Mouse (Mus musculus): Measurements from ENCODE around the gene Pmf1. TPM values are rescaled to one million over a fixed set of nuclear protein-coding genes. Genes with fewer than 3 reads are reported as not detected.

The Pmf1 gene
- total RNA-seq, 2 experiments from 2014 or later = 43.4 to 49.5 TPM

- DNase-seq = no peak
- intact Hi-C loops (cut with DNase I) = no loop called here
Observed at GRCm38 (mm10) chr3:88363700-88364099, 46.4 kb downstream of the Pmf1 start.

- DNase-seq = no peak
- intact Hi-C loops (cut with DNase I) = no loop called here
Observed at GRCm38 (mm10) chr3:88361612-88362313, 48.4 kb downstream of the Pmf1 start.

- DNase-seq = no peak
- intact Hi-C loops (cut with DNase I) = no loop called here
Observed at GRCm38 (mm10) chr3:88361096-88361495, 49.0 kb downstream of the Pmf1 start.

GRCm38 (mm10) chr3:88359989-88360388, 50.1 kb downstream of the Pmf1 start:
- intact Hi-C loops (cut with DNase I) = no loop called here

GRCm38 (mm10) chr3:88359584-88359983, 50.5 kb downstream of the Pmf1 start:
- DNase-seq = no peak
- intact Hi-C loops (cut with DNase I) = no loop called here

More at GRCm38 (mm10) chr3:88359989-88360388, 50.1 kb downstream of the Pmf1 start:
- DNase-seq = no peak

GRCm38 (mm10) chr3:88354396-88355165, 55.5 kb downstream of the Pmf1 start:
- intact Hi-C loops (cut with DNase I) = no loop called here
- no peak for DNase-seq

- no peak for DNase-seq
- intact Hi-C loops (cut with DNase I) = no loop called here
Observed at GRCm38 (mm10) chr3:88352907-88353306, 57.2 kb downstream of the Pmf1 start.

- intact Hi-C loops (cut with DNase I) = no loop called here
- no peak for DNase-seq
Observed at GRCm38 (mm10) chr3:88350732-88351131, 59.4 kb downstream of the Pmf1 start.

Small RNA genes lying within 50 kb of the gene (microRNA-seq; reads per million reads assigned to microRNA genes)
- 0 to 0.35 reads per million in 2 experiments for gene Mir7011

Other genes starting within 250 kb of the Pmf1 start
- not detected for gene Rhbg, start 155.6 kb downstream of the Pmf1 start, total RNA-seq (2021)
- gene Gm38392, start 123.1 kb downstream of the Pmf1 start, total RNA-seq (2021) = under 1 TPM in 1 of 2 experiments, not detected in 1; 0.29 TPM
- 1 to 10 TPM; 4.6 to 5.6 TPM for gene Tsacc, start 113.3 kb downstream of the Pmf1 start, total RNA-seq (2021)
- gene Cct3, start 113.2 kb downstream of the Pmf1 start, total RNA-seq (2021) = 100 to 1,000 TPM; 194 to 221 TPM
- gene Glmp, start 85.3 kb downstream of the Pmf1 start, total RNA-seq (2021) = 10 to 100 TPM; 86.1 to 99.6 TPM
- gene Tmem79, start 74.2 kb downstream of the Pmf1 start, total RNA-seq (2021) = 1 to 10 TPM; 1.4 to 1.9 TPM
- gene Smg5, start 74.1 kb downstream of the Pmf1 start, total RNA-seq (2021) = 10 to 100 TPM; 41.1 to 46.1 TPM
- 1 to 10 TPM in 1 of 2 experiments, under 1 TPM in 1; 0.35 to 1.3 TPM for gene Paqr6, start 45.7 kb downstream of the Pmf1 start, total RNA-seq (2021)
- gene Bglap3, start 37.6 kb downstream of the Pmf1 start, total RNA-seq (2021) = not detected
- gene Bglap2, start 31.6 kb downstream of the Pmf1 start, total RNA-seq (2021) = not detected
- gene Bglap, start 25.9 kb downstream of the Pmf1 start, total RNA-seq (2021) = not detected
- gene Slc25a44, start 14.8 kb upstream of the Pmf1 start, total RNA-seq (2021) = 10 to 100 TPM; 15.2 to 16.3 TPM
- 1 to 10 TPM; 1.8 to 1.9 TPM for gene Sema4a, start 50.9 kb upstream of the Pmf1 start, total RNA-seq (2021)
- gene Lmna, start 99.6 kb upstream of the Pmf1 start, total RNA-seq (2021) = 100 to 1,000 TPM; 164 to 173 TPM
- 1 to 10 TPM; 3.4 to 6.3 TPM for gene Mex3a, start 122.1 kb upstream of the Pmf1 start, total RNA-seq (2021)
- not detected for gene Rab25, start 138.0 kb upstream of the Pmf1 start, total RNA-seq (2021)
- 10 to 100 TPM; 87.3 to 94.0 TPM for gene Lamtor2, start 142.7 kb upstream of the Pmf1 start, total RNA-seq (2021)
- 10 to 100 TPM; 56.5 to 57.2 TPM for gene Ubqln4, start 143.4 kb upstream of the Pmf1 start, total RNA-seq (2021)
- gene Ssr2, start 165.5 kb upstream of the Pmf1 start, total RNA-seq (2021) = 100 to 1,000 TPM; 127 to 130 TPM
- 10 to 100 TPM; 89.5 to 96.3 TPM for gene Arhgef2, start 195.6 kb upstream of the Pmf1 start, total RNA-seq (2021)
- not detected for gene Rxfp4, start 242.8 kb upstream of the Pmf1 start, total RNA-seq (2021)